Mouse (Mus musculus): ENCODE measurements at regions not wholly inside any gene's neighbourhood (a gene's known extent, or its start where the extent isn't known, plus 50 kb on each side); places are given as distances from the start of the nearest gene placed in this dataset.

DNA sequence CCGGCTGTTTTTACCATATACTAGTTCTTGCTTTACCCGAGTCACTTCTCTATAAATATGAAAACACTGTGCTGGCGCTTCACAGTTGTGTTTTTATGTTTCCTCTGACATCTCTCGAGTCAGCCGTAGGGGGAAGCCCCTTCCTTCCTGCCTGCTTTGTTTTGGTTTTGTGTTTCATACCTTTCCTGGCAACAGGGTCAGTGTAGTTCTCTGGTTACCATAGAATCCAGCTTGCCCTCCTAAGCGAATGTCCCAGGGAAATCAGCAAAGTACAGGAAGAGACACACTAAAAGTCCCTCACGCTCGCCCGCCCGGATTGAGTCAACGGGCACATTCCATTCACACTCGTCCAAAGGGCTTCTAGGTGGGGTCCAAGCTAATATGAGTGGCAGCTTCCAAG, 230.0 kb upstream of the Atp2b1 start:
- Histone ChIP-seq H3K27me3 (no peaks in the 10 kb centered on the region), H3K27ac (peak overlapping the region; percentile 33; the same call in 1 of the 2 replicates), H3K36me3 (no peaks in the 10 kb centered on the region), H3K4me2 (peak overlapping the region; percentile 45), H3K4me1 (peaks cover 17% of the 10 kb centered on the region; the same call in 1 of the 2 replicates), H3K9ac (no peak overlapping the region), H3K4me3 (0 out of 2 replicates have a peak overlapping the region, but pooled peaks have one; percentile 10), H3K9me3 (no peaks in the 10 kb centered on the region)
- 15% methylated on average over 12 of the region's 12 CpGs for WGBS
- peak; percentile 59 for ATAC-seq (ENCODE audit: borderline replicate concordance, extremely low read depth, low FRiP score, low TSS enrichment)

DNA sequence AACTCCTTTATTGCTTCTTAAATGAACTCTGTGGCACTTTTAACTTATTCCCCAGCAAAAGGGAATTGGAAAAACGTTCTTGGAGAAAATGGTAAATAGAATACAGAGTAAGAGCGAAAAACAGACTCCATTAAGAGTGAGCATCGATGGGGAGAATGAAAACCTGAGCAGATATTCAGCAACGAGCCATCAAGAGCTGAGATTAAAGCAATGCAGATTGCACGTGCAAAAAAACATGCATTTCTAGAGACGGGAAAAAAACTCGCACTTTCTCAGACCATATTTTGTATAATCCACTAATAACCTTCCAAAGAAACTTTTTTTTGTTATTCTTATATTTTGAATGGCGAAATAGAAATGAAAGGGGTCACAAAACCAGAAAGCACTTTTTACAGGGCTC, 229.5 kb upstream of the Atp2b1 start:
- no peak overlapping the region for H3K4me3 ChIP-seq
- H3K4me2 ChIP-seq, result peak overlapping the region; percentile 45
- H3K27ac ChIP-seq, result peak overlapping the region; percentile 33; the same call in 1 of the 2 replicates
- no peaks in the 10 kb centered on the region for H3K9me3 ChIP-seq
- no peaks in the 10 kb centered on the region for H3K36me3 ChIP-seq
- ATAC-seq (ENCODE audit: borderline replicate concordance, extremely low read depth, low FRiP score, low TSS enrichment), result no peak
- no peaks in the 10 kb centered on the region for H3K27me3 ChIP-seq
- H3K9ac ChIP-seq, result no peak overlapping the region
- 53% methylated on average over 8 of the region's 8 CpGs for WGBS
- peaks cover 17% of the 10 kb centered on the region; the same call in 1 of the 2 replicates for H3K4me1 ChIP-seq

DNA sequence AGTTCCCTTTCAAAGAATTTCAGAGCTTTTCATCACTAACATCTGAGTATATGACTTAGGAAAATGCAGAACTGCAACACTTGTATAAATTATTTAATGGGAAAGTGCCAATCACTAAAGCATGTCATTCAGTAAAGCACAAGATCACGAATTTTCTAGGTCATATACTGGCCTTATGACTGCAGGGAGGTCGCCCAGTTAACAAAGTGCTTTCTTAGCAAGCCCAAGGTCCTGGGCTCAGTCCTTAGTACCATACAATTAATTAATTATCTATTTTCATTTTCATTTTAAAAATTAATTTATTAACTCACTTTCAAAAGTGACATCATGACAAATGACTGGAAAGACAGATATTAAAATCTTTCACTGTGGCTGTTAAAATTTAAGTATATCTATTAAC, 228.5 kb upstream of the Atp2b1 start:
- no peak for ATAC-seq (ENCODE audit: borderline replicate concordance, extremely low read depth, low FRiP score, low TSS enrichment)
- Histone ChIP-seq H3K27ac (no peak overlapping the region), H3K4me1 (peaks cover 17% of the 10 kb centered on the region; the same call in 1 of the 2 replicates), H3K36me3 (no peaks in the 10 kb centered on the region), H3K9ac (no peak overlapping the region), H3K27me3 (no peaks in the 10 kb centered on the region), H3K9me3 (no peaks in the 10 kb centered on the region), H3K4me2 (no peak overlapping the region), H3K4me3 (no peak overlapping the region)
- 67% methylated on average over 2 of the region's 2 CpGs for WGBS

DNA sequence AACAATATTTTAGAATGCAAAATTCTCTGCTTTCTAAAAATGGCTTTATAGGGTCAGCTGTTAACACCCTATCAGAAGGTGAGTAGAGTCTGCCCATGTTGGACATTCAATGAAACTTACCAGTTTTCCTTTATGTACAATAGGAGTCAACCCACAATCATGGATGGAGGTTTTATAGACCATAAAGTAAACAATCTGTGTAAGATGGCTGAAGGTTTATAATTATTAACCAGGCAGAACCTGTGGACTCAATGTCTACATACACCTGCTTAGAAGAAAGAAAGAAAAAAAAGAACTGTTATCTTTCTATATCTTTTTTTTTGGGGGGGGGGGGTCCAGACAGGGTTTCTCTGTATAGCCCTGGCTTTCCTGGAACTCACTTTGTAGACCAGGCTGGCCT, 227.8 kb upstream of the Atp2b1 start:
- no peak overlapping the region for H3K9ac ChIP-seq
- H3K36me3 ChIP-seq, result no peaks in the 10 kb centered on the region
- no peak for ATAC-seq (ENCODE audit: borderline replicate concordance, extremely low read depth, low FRiP score, low TSS enrichment)
- peaks cover 17% of the 10 kb centered on the region; the same call in 1 of the 2 replicates for H3K4me1 ChIP-seq
- H3K4me2 ChIP-seq, result no peak overlapping the region
- H3K27me3 ChIP-seq, result no peaks in the 10 kb centered on the region
- no peaks in the 10 kb centered on the region for H3K9me3 ChIP-seq
- no peak overlapping the region for H3K4me3 ChIP-seq
- no peak overlapping the region for H3K27ac ChIP-seq

DNA sequence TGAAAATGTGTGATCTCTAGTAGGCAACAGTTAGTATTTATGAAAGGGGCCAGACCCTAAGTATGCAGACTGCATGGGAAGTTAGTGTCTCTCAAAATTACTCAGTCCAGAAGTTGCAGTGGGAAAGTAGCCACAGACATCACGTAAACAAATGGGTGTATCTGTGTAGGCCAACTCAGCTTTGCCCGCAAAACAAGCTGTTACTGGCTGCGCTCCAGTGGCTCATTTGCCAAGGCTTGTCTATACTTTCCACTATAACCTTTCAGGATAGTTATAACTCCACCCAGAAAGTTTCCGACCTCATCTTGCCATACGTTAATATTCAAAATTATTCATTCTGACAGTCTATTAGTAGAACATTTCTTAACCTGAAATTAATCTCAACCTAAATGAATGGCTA, 222.4 kb upstream of the Atp2b1 start:
- 61% methylated on average over 5 of the region's 5 CpGs for WGBS
- H3K36me3 ChIP-seq, result no peaks in the 10 kb centered on the region
- H3K27ac ChIP-seq, result no peak overlapping the region
- no peaks in the 10 kb centered on the region for H3K9me3 ChIP-seq
- H3K9ac ChIP-seq, result no peak overlapping the region
- H3K4me1 ChIP-seq, result peaks cover 3% of the 10 kb centered on the region; the same call in 1 of the 2 replicates
- no peak overlapping the region for H3K4me2 ChIP-seq
- H3K4me3 ChIP-seq, result no peak overlapping the region
- H3K27me3 ChIP-seq, result no peaks in the 10 kb centered on the region
- no peak for ATAC-seq (ENCODE audit: borderline replicate concordance, extremely low read depth, low FRiP score, low TSS enrichment)

DNA sequence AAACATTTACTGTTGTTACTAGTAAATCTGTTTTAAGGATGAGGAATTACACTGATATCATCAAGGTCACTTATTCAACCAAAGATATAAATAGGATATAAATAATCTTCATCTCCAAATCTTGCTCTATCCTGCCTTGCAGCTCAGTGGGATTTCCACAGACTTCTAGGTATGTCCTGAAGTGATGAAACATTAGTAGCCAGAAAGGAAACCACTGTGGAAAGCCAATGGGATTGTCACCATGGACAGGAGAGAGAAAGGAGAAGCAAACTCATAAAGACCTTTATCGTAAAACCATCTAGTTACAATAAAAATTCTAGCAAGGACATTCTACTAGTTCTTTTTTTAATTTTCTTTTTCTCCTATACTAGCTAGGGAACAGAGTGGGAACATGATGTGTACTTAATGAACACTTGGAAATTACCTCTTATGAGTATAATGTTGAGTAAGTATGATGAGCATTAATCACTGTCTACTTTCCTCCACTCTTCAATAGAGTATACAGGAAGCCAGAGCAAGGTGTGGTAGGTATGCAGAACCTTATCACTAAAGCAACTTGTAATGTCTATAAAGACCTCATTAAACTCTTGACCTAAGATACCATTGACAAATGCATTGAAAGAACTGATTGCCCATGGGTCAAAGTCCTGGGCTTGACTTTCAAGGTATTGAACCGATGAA, 219.4 kb upstream of the Atp2b1 start:
- Histone ChIP-seq H3K9me3 (no peaks in the 10 kb centered on the region), H3K4me3 (no peak overlapping the region), H3K4me1 (peaks cover 3% of the 10 kb centered on the region; the same call in 1 of the 2 replicates), H3K9ac (no peak overlapping the region), H3K4me2 (no peak overlapping the region), H3K36me3 (no peaks in the 10 kb centered on the region), H3K27ac (no peak overlapping the region), H3K27me3 (no peaks in the 10 kb centered on the region)
- 72% methylated on average over 2 of the region's 2 CpGs for WGBS
- ATAC-seq (ENCODE audit: borderline replicate concordance, extremely low read depth, low FRiP score, low TSS enrichment), result no peak

DNA sequence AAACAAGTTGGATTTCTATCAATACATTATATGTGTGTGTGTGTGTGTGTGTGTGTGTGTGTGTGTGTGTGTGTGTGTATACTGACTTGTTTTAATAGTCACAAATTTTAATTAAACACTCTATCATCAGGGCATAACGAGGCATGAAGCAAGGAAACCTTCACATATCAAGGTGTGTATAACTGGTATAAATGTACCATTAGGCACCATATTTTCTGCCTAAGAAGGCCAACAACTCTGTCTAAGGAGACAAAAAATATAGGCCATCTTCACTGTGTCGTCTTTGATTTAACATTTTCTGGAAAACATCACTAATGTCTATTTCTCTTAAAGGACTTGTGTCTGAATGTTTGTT, 218.9 kb upstream of the Atp2b1 start:
- Histone ChIP-seq H3K27me3 (no peaks in the 10 kb centered on the region), H3K9me3 (no peaks in the 10 kb centered on the region), H3K4me2 (no peak overlapping the region), H3K4me3 (no peak overlapping the region), H3K27ac (no peak overlapping the region), H3K4me1 (peaks cover 3% of the 10 kb centered on the region; the same call in 1 of the 2 replicates), H3K9ac (no peak overlapping the region), H3K36me3 (no peaks in the 10 kb centered on the region)
- no peak for ATAC-seq (ENCODE audit: borderline replicate concordance, extremely low read depth, low FRiP score, low TSS enrichment)
- 81% methylated on average over 2 of the region's 2 CpGs for WGBS

DNA sequence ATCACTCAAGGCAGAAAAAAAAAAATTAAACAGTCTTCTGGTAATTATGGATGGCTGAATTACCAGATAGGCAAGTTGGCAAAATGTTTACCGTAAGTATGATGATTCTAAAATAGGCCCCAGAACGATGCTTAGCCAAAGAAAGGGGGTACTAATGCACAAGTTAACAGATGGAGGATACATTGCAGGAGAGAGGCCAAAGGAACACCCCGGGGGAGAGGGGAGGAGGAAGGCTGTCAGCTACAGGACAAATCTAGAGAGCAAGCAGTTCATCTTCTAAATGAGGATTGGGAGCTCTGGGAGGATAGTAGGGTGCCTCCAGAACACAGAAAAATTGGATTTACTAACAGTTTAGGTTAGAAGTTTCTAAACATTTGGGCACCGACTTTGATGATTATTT, 216.3 kb upstream of the Atp2b1 start:
- no peak overlapping the region for H3K4me3 ChIP-seq
- H3K9ac ChIP-seq, result no peak overlapping the region
- H3K4me1 ChIP-seq, result no peaks in the 10 kb centered on the region
- no peak for ATAC-seq (ENCODE audit: borderline replicate concordance, extremely low read depth, low FRiP score, low TSS enrichment)
- no peaks in the 10 kb centered on the region for H3K9me3 ChIP-seq
- H3K36me3 ChIP-seq, result no peaks in the 10 kb centered on the region
- no peaks in the 10 kb centered on the region for H3K27me3 ChIP-seq
- no peak overlapping the region for H3K4me2 ChIP-seq
- WGBS, result 67% methylated on average over 4 of the region's 4 CpGs
- H3K27ac ChIP-seq, result no peak overlapping the region

DNA sequence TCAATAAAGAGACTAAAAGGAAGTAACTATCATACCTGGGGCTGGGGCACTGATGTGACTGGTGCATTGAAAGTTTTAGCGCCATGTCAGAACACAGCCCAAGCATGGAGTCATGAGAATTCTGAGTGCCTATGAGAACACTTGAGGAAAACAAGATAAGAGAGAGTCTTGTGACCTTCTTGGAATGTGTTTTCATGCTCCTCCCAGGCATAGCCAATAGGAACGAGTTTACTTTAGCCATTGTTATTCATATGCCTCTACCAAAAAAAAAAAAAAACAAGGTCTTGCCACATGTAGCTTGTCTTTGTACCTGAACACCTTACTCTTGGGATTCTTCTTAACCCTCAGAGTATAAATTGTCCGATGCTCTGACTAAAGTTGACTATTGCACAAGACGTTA, 214.6 kb upstream of the Atp2b1 start:
- no peaks in the 10 kb centered on the region for H3K4me1 ChIP-seq
- no peaks in the 10 kb centered on the region for H3K36me3 ChIP-seq
- H3K9me3 ChIP-seq, result no peaks in the 10 kb centered on the region
- no peak overlapping the region for H3K4me3 ChIP-seq
- no peak overlapping the region for H3K9ac ChIP-seq
- H3K4me2 ChIP-seq, result no peak overlapping the region
- H3K27ac ChIP-seq, result no peak overlapping the region
- ATAC-seq (ENCODE audit: borderline replicate concordance, extremely low read depth, low FRiP score, low TSS enrichment), result no peak
- H3K27me3 ChIP-seq, result no peaks in the 10 kb centered on the region
- 72% methylated on average over 4 of the region's 4 CpGs for WGBS

DNA sequence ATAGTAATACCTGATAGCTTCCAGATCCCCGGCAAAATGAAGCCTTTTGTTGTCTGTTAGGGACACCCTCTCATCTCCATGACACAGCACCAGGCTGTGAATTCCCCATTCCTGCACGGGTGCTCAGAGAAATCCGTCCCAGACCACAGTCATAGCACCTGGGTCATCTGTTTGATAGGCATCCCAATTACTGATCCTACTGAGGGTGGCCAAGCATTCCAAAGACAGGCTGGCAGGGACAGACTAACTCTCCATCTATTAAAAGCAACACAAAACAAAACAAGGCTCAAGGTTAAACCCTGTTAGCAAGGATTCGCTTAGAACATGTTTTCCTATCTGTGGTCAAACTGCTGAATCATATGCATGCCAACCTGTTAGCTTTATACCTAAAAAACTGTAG, 213.8 kb upstream of the Atp2b1 start:
- Histone ChIP-seq H3K9ac (no peak overlapping the region), H3K36me3 (no peaks in the 10 kb centered on the region), H3K27me3 (no peaks in the 10 kb centered on the region), H3K4me2 (no peak overlapping the region), H3K4me1 (no peaks in the 10 kb centered on the region), H3K27ac (no peak overlapping the region), H3K9me3 (no peaks in the 10 kb centered on the region), H3K4me3 (no peak overlapping the region)
- WGBS, result 70% methylated on average over 4 of the region's 4 CpGs
- no peak for ATAC-seq (ENCODE audit: borderline replicate concordance, extremely low read depth, low FRiP score, low TSS enrichment)

DNA sequence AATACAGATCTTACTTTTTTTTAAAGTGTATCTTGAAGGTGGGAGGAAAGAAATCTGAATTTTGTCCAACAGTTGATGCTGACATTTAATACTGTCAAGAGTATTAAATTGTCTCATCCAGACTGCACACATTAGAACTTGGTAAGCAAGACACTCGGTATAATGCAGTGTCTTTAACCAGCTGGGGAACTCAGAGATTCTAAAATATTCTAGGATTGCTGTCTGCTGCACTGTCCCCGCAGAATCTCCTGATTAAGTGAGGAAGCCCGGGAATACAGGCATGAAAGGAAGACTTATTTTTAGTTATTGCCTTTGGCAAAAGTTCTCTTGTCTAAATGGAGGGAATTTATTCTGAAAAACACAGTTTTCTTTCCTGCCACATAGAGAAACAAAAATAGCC, 212.9 kb upstream of the Atp2b1 start:
- no peak overlapping the region for H3K9ac ChIP-seq
- no peaks in the 10 kb centered on the region for H3K27me3 ChIP-seq
- 42% methylated on average over 3 of the region's 3 CpGs for WGBS
- no peak for ATAC-seq (ENCODE audit: borderline replicate concordance, extremely low read depth, low FRiP score, low TSS enrichment)
- no peaks in the 10 kb centered on the region for H3K4me1 ChIP-seq
- H3K9me3 ChIP-seq, result no peaks in the 10 kb centered on the region
- no peak overlapping the region for H3K4me3 ChIP-seq
- H3K4me2 ChIP-seq, result no peak overlapping the region
- H3K27ac ChIP-seq, result no peak overlapping the region
- H3K36me3 ChIP-seq, result no peaks in the 10 kb centered on the region

DNA sequence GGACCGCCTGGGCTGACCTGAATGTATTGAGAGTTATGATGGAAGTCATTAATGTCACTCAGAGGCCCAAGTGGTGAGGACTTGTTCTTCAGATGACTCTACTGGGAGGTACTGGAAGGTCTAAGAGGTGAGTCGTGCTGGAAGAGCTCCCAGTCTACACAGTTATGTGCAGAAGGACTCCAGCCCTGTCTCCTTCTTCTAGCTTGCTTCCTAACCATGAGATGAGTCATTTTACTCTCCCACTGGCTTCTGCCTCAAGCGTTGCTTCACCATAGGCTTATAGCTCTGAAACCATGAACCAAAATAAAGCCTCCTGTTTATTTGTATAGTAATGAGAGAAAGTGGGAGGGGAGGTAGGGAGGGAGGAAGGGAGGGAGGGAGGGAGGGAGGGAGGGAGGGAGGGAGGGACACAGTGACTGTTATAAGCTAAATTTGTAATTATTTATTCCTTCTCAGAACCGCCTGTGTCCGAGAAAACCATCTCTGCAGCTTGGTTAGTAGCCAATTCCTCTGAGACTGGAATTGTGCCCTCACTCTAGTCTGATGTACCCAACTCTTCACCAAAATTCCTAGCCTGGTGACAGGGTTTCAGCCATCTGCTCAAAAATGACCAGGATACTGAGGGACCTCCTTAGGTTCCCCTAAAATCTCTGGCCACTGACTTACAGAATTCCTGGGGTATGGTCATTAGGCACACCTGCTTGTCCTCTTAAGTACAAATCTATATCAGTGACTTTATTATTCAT, 211.6 kb upstream of the Atp2b1 start:
- Histone ChIP-seq H3K4me2 (no peak overlapping the region), H3K4me1 (no peaks in the 10 kb centered on the region), H3K36me3 (no peaks in the 10 kb centered on the region), H3K27ac (no peak overlapping the region), H3K4me3 (no peak overlapping the region), H3K9ac (no peak overlapping the region), H3K27me3 (no peaks in the 10 kb centered on the region), H3K9me3 (no peaks in the 10 kb centered on the region)
- no peak for ATAC-seq (ENCODE audit: borderline replicate concordance, extremely low read depth, low FRiP score, low TSS enrichment)
- 72% methylated on average over 5 of the region's 5 CpGs for WGBS

All from lung, embryonic 15.5 days (tissue).